Mouse (Mus musculus) hindbrain, embryonic 11.5 days (tissue): Measurements from ENCODE around the gene Inpp5a. TPM values are rescaled to one million over a fixed set of nuclear protein-coding genes. Genes with fewer than 3 reads are reported as not detected.

ENCODE experiments used
- ATAC-seq: fragments of 200-750 bp; cut with Nextera tagmentation; 2 replicates; pipeline ENCODE4 v1.8.0; 2017; ENCODE audit warnings: mild to moderate bottlenecking, moderate TSS enrichment, moderate library complexity; ENCODE audit not compliant: low FRiP score
- DNase-seq: peaks from one replicate; pipeline ENCODE4 v3.0.0-alpha.2; 2015; ENCODE audit warnings: low spot score
- H3K27ac ChIP-seq: fragments of 300-500 bp; sonication (generic); 2 replicates; pipeline ENCODE4 v1.5.1; 2014; ENCODE audit warnings: mild to moderate bottlenecking, low read depth, low read length
- H3K27me3 ChIP-seq: fragments of 300-500 bp; sonication (generic); 2 replicates; pipeline ENCODE4 v1.6.1; 2014; ENCODE audit warnings: mild to moderate bottlenecking, low read length, moderate library complexity, mixed read lengths; ENCODE audit not compliant: control insufficient read depth, insufficient read depth
- H3K36me3 ChIP-seq: fragments of 300-500 bp; sonication (generic); 2 replicates; pipeline ENCODE4 v1.6.1; 2014; ENCODE audit warnings: mild to moderate bottlenecking, low read length, moderate library complexity, mixed read lengths; ENCODE audit not compliant: control insufficient read depth, insufficient read depth
- H3K4me1 ChIP-seq: fragments of 300-500 bp; sonication (generic); replicated peaks from 2 replicates; pipeline ENCODE4 v1.6.1; 2014; ENCODE audit warnings: low read length, mixed read lengths; ENCODE audit not compliant: control insufficient read depth, insufficient read depth
- H3K4me2 ChIP-seq: fragments of 300-500 bp; sonication (generic); replicated peaks from 2 replicates; pipeline ENCODE4 v1.6.1; 2014; ENCODE audit warnings: mild to moderate bottlenecking, low read depth, low read length
- H3K4me3 ChIP-seq: fragments of 300-500 bp; sonication (generic); 2 replicates; pipeline ENCODE4 v1.5.1; 2014; ENCODE audit warnings: low read depth, low read length
- H3K9ac ChIP-seq: fragments of 300-500 bp; sonication (generic); 2 replicates; pipeline ENCODE4 v1.6.1; 2014; ENCODE audit warnings: low read depth, low read length
- H3K9me3 ChIP-seq: fragments of 300-500 bp; sonication (generic); 2 replicates; pipeline ENCODE4 v1.6.1; 2016; ENCODE audit warnings: low read length; ENCODE audit not compliant: control insufficient read depth
- whole genome bisulfite sequencing: fragments of 180-500 bp; shearing (Covaris S2); extraction: QIAGEN DNeasy Blood & Tissue Kit; methylation state at CpG from one replicate; pipeline ENCODE4 v1.1.7; 2014; 5-methylcytosine and 5-hydroxymethylcytosine counted together
- polyA plus RNA-seq: library from polyadenylated mRNA; unstranded; fragments of >200 nt; fragmentation: Nextera tagmentation; extraction: Ambion mirVana; gene quantifications from 2 replicates; pipeline ENCODE4 v1.2.1, GENCODE M21; 2014

Inpp5a gene
- polyA plus RNA-seq, 1 experiment from 2014 or later, result 24.1 TPM

DNA sequence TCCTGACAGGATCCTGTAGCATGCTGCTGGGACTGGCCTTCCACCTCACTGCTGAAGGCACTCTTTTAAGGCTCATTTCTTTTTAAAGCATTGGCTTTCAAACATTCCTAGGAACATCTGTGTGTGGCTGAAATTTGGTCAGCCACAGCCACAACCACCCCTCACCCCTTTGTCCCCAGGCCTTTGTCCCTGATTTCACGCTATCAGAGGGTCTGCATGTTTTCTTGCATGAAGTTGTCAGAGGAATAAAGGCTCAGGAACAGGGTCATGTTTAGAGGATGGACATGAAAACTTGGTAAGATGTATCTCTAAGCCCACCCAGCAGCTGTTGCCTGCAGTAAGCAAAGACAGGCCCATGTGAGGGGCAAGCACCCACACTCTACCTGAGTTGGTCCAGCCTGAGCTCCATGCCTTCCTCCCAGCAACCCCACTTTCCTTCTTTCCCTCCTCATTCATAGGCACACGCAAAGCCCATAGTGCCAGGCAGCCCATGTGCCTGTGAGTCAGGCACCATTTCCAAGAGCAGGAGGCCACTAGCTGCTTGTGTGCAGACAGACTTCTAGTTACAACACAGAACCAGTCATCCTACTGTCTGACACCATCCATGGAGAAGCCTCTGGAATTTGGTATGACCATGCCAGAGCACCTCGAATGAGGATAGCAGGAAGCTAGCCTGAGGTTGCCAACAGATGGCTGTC is 161.3 kb downstream of the Inpp5a start:
- no peak overlapping the region for H3K4me2 ChIP-seq
- peaks cover 2% of the 10 kb centered on the region; the same call in 1 of the 2 replicates for H3K4me1 ChIP-seq

DNA sequence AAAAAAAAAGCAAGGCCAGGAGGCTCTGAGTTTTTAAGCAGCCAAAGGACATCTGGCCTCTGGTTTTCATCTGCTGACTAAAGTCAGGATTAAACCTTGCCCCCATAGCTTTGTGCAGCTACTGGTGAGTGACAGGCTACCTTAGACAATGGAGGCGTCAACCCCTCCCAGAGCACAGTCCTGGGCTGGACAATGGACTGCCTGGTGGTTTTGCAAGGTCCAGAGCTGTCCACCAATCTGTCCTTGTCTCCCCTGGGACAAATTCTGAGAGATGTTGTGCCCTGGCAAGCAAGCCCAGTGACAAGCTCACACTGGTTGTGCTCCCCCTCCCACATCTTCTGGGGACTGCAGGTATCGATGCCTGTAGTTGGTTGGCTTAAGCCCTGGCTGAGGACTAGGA is 162.6 kb downstream of the Inpp5a start:
- DNase-seq, result no peak

More for the DNA sequence above, 161.3 kb downstream of the Inpp5a start:
- DNase-seq (no peak), ATAC-seq (no peak)
- H3K27ac ChIP-seq, result no peak overlapping the region
- no peak overlapping the region for H3K4me3 ChIP-seq
- peaks cover 82% of the 10 kb centered on the region for H3K27me3 ChIP-seq
- H3K36me3 ChIP-seq, result no peaks in the 10 kb centered on the region
- no peak overlapping the region for H3K9ac ChIP-seq
- WGBS, result 52% methylated on average over 3 of the region's 3 CpGs
- no peaks in the 10 kb centered on the region for H3K9me3 ChIP-seq

DNA sequence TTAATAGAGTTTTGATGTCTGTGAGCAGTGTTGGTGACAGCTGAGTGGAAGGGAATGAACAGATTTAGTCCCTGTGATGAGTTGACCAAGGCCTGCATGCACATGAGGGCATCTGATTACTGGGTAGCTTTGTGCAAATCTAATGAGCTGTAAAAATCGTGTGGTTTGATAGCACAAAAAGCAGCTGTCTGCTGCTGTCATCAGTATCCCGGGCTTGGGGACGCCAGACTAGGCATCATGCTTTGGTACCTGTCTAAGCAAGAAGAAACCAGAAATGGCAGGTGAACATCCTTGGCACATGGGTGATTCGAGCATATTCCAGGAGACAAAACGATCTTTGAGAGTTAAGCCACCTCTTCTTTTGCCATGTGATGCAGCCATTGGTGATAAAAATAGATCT is 167.4 kb downstream of the Inpp5a start:
- ATAC-seq (peak; percentile 40; the same call in 1 of the 2 replicates), DNase-seq (peak; percentile 57)
- Histone ChIP-seq H3K4me3 (no peak overlapping the region), H3K27ac (0 out of 2 replicates have a peak overlapping the region, but pooled peaks have one; percentile 17), H3K4me1 (0 out of 2 replicates have a peak, but pooled peaks cover 2% of the 10 kb centered on the region), H3K36me3 (no peaks in the 10 kb centered on the region), H3K27me3 (peaks cover 57% of the 10 kb centered on the region), H3K9me3 (no peaks in the 10 kb centered on the region), H3K4me2 (no peak overlapping the region), H3K9ac (no peak overlapping the region)
- 34% methylated on average over 5 of the region's 5 CpGs for WGBS

More for the DNA sequence above, 162.6 kb downstream of the Inpp5a start:
- no peak overlapping the region for H3K9ac ChIP-seq
- H3K9me3 ChIP-seq, result no peaks in the 10 kb centered on the region
- ATAC-seq, result peak; percentile 45; the same call in 1 of the 2 replicates
- H3K27me3 ChIP-seq, result peaks cover 75% of the 10 kb centered on the region
- H3K36me3 ChIP-seq, result no peaks in the 10 kb centered on the region
- peaks cover 2% of the 10 kb centered on the region; the same call in 1 of the 2 replicates for H3K4me1 ChIP-seq
- H3K4me2 ChIP-seq, result no peak overlapping the region
- H3K27ac ChIP-seq, result no peak overlapping the region
- 37% methylated on average over 2 of the region's 2 CpGs for WGBS
- H3K4me3 ChIP-seq, result no peak overlapping the region

DNA sequence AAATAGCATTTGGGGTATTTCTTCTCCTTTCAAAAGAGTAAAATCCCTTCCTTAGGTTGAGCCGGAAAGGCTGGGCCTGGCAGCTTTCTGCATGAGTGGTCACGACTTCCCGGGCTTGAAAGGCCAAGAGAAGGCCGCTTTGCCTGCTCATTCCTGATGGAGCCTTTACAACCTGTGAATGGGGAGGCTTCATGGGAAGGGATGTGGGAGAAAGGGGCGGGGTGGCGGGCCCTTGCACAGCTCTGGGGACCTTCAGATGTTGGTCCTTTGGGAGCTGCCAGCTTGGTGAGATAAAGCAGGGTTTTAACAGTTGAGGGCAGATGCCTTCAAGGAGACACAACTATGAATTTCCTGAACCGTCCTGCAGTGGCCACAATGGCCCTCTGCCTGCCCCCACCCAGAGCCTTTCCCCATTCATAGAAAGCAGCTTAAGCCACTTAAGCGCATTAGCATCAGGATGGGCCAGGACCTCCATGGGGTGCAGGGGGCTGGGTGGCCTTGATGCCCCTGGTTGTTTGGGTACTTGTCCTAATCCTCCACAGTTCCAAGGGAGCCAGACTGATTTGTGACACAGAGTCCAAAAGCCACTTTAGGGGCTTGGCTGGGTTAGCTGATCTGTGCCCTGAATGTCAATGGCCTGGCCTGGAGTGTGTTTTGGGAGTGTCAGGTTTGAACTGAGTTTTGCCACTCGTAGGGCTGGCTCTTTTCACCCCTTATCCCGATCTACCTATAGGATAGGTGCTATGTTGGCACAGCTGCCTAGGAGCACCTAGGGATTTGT is 168.0 kb downstream of the Inpp5a start:
- peak; percentile 19 for DNase-seq
- Histone ChIP-seq H3K9me3 (no peaks in the 10 kb centered on the region), H3K4me3 (no peak overlapping the region), H3K9ac (no peak overlapping the region), H3K4me1 (no peaks in the 10 kb centered on the region), H3K27me3 (peaks cover 55% of the 10 kb centered on the region), H3K4me2 (no peak overlapping the region), H3K36me3 (no peaks in the 10 kb centered on the region), H3K27ac (0 out of 2 replicates have a peak overlapping the region, but pooled peaks have one; percentile 42)
- WGBS, result 28% methylated on average over 10 of the region's 10 CpGs
- peak; percentile 47; the same call in 1 of the 2 replicates for ATAC-seq

DNA sequence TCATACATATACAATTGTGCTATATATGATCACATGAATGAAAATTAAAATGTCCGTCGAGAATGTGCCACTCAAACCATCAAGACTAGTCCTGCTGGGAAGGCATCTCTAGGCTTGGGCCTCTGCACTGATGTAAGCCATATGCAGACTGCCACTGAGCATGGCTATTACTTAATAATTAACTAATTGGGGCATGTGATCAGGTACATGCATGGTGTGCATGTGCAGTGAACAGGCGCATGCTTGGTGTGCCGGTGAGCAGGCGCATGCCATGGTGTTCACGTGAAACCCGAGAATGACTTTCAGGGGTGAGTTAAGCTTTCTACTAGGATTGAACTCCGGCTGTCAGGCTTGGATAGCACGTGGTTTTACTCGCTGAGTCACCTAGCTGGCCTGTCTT is 170.8 kb downstream of the Inpp5a start:
- Histone ChIP-seq H3K4me3 (no peak overlapping the region), H3K9ac (no peak overlapping the region), H3K9me3 (no peaks in the 10 kb centered on the region), H3K27me3 (peaks cover 40% of the 10 kb centered on the region), H3K4me1 (no peaks in the 10 kb centered on the region), H3K4me2 (no peak overlapping the region), H3K36me3 (no peaks in the 10 kb centered on the region), H3K27ac (no peak overlapping the region)
- ATAC-seq (no peak), DNase-seq (no peak)
- WGBS, result 91% methylated on average over 10 of the region's 10 CpGs

DNA sequence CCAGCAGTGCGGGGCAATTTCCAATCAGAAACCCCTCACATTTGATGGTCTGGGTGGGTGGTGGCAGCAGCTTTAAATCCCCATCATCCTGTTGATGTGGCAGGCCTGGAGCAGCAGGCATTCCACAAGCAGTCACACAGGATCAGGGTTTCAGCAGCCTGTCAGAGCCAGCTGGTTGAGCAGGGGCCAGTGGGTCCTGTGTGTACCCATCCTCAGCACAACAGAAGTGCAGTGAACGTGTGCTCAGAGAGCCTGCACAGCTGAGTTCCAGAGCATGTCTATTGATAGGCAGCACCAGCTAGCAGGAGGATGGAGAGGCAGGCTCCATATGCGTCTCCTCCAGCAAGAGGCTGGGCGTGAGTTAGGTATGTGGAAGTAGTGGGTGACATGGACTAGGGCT is 174.5 kb downstream of the Inpp5a start:
- no peaks in the 10 kb centered on the region for H3K4me1 ChIP-seq
- WGBS, result 67% methylated on average over 4 of the region's 4 CpGs
- no peak overlapping the region for H3K9ac ChIP-seq
- H3K27me3 ChIP-seq, result peaks cover 19% of the 10 kb centered on the region
- no peak overlapping the region for H3K4me2 ChIP-seq
- H3K27ac ChIP-seq, result 0 out of 2 replicates have a peak overlapping the region, but pooled peaks have one; percentile 36
- ATAC-seq (no peak), DNase-seq (peak; percentile 7)
- H3K9me3 ChIP-seq, result no peaks in the 10 kb centered on the region
- H3K4me3 ChIP-seq, result no peak overlapping the region
- no peaks in the 10 kb centered on the region for H3K36me3 ChIP-seq

DNA sequence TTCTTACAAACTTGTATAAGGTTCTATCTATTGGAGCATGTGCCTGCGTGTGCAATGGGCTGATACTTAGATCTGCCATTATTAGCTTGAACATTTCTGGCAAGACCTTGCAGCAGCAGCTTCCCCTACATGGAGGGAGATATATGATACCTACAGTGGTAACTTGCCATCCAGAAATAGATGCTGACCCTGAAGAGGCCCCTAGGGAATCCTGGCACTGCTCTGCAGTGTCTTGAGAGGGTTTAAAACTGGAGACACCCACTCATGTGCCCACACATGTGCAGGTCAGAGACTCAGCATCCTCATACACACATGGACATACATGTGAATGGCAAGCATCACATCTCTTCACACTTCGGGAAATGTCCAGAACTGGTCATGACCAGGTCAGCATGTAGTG is 175.3 kb downstream of the Inpp5a start:
- no peaks in the 10 kb centered on the region for H3K9me3 ChIP-seq
- H3K36me3 ChIP-seq, result no peaks in the 10 kb centered on the region
- WGBS, result 90% methylated on average over 2 of the region's 2 CpGs
- ATAC-seq (no peak), DNase-seq (no peak)
- no peak overlapping the region for H3K27ac ChIP-seq
- H3K27me3 ChIP-seq, result peaks cover 16% of the 10 kb centered on the region
- H3K4me2 ChIP-seq, result no peak overlapping the region
- no peak overlapping the region for H3K9ac ChIP-seq
- no peak overlapping the region for H3K4me3 ChIP-seq
- no peaks in the 10 kb centered on the region for H3K4me1 ChIP-seq

DNA sequence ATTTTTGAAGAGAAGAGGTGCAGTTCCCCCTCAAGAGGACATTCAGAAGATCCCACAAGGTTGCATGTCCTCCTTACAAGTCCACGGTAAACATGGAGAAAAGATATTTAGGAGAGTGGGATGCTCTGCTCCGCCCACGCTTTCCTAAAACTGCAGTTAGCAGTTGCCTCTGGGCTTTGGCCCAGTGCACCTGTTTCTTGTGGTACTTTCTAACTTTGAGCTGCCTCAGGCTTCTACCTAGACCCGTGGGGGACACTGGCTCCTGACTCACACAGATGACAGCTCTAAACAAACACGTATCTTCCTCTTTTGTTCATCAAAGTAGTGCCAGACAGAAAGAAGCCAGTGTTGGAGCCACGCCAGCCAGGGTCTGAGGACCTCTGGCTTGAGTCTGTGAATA is 177.1 kb downstream of the Inpp5a start:
- 69% methylated on average over 6 of the region's 6 CpGs for WGBS
- no peak for DNase-seq
- peaks cover 7% of the 10 kb centered on the region; the same call in 1 of the 2 replicates for H3K27me3 ChIP-seq

More for the DNA sequence above, 177.1 kb downstream of the Inpp5a start:
- H3K4me3 ChIP-seq, result no peak overlapping the region
- H3K9ac ChIP-seq, result no peak overlapping the region
- H3K27ac ChIP-seq, result no peak overlapping the region
- no peak for ATAC-seq
- H3K4me1 ChIP-seq, result no peaks in the 10 kb centered on the region
- H3K4me2 ChIP-seq, result no peak overlapping the region
- no peaks in the 10 kb centered on the region for H3K9me3 ChIP-seq
- H3K36me3 ChIP-seq, result no peaks in the 10 kb centered on the region
